Mouse (Mus musculus): ENCODE measurements around the gene Nfic. TPM values are rescaled to one million over a fixed set of nuclear protein-coding genes. Genes with fewer than 3 reads are reported as not detected.

The Nfic gene
- polyA plus RNA-seq, 1 experiment from 2014 or later = 15.4 TPM

DNA sequence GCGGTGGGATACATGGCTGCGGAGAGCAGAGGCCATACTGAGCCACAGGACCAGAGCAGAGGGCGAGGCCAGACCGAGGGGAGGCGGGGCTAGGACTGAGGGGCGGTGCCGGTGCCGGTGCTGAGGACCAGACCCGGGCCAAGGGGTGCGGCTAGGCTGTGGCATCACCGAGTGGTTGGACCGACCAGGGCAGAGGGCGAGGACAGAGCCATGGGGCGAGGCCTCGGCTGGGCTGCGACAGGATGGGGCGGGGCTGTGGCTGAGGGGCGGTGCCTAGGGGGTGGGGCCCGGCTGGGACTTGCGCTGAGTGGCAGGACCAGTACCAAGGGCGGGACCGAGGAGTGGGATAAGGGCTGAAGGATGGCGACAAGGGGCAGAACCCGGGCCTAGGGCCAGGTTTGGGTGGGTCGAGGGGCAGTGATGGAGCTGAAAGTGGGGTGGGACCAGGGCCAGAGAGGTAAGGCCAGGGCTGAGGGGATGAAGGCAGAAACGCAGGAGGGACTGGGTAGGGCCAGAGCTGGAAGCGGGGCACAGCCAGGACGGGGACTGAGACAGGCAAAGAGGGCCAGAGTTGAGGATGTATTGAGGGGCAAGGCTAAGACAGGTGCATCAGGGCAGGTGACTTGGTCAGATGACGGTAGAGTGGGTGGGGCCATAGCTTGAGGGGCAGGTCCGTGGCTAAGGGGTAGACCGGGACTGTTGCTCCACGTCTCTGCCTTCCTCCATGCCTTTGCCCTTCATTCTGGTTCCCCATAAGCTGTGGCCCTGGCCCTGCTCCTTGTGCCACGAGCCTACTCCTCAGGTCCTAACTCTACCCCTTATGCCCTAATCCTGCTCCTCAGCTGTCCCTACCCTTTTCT, 9.2 kb upstream of the Nfic start:
- Histone ChIP-seq H3K9ac (ENCODE audit: low read depth, low read length) (peak overlapping the region; percentile 40; the same call in 1 of the 2 replicates), H3K4me1 (ENCODE audit: control insufficient read depth, insufficient read depth, low read length) (peaks cover 6% of the 10 kb centered on the region; the same call in 1 of the 2 replicates), H3K4me2 (ENCODE audit: low read length) (peak overlapping the region; percentile 40), H3K27ac (ENCODE audit: low read length) (no peak overlapping the region), H3K36me3 (ENCODE audit: control insufficient read depth, insufficient read depth, low read length) (peaks cover 22% of the 10 kb centered on the region), H3K27me3 (ENCODE audit: control insufficient read depth, insufficient read depth, low read depth, low read length) (no peaks in the 10 kb centered on the region), H3K9me3 (replicated peaks; ENCODE audit: control insufficient read depth, low read length, poor library complexity, severe bottlenecking) (no peaks in the 10 kb centered on the region), H3K4me3 (ENCODE audit: low read depth, low read length) (0 out of 2 replicates have a peak overlapping the region, but pooled peaks have one; percentile 13)
- 8% methylated on average over 30 of the region's 33 CpGs for WGBS
- ATAC-seq = peak; percentile 55

DNA sequence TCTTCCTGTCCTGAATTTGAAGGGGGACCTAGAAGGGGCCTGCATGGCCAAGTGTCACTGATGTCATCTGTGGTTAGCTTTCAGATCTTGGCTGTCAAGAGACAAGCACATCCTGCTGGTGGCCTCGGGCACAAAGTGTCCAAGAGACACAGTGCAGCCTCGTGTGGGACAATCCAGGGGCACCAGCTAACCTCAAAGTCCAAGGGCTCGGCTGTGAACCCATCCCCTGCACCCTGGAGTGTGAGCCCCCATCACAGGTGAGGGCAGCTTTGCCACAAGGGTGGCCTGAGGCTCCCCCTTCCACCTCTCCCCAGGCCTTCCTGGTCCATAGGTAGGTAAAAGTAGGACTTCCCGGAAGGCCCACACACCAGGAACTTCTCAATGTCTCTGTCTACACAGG, 8.1 kb upstream of the Nfic start:
- Histone ChIP-seq H3K4me2 (ENCODE audit: low read length) (no peak overlapping the region), H3K9me3 (replicated peaks; ENCODE audit: control insufficient read depth, low read length, poor library complexity, severe bottlenecking) (no peaks in the 10 kb centered on the region), H3K4me3 (ENCODE audit: low read depth, low read length) (no peak overlapping the region), H3K9ac (ENCODE audit: low read depth, low read length) (no peak overlapping the region), H3K4me1 (ENCODE audit: control insufficient read depth, insufficient read depth, low read length) (peaks cover 6% of the 10 kb centered on the region; the same call in 1 of the 2 replicates), H3K27ac (ENCODE audit: low read length) (no peak overlapping the region), H3K36me3 (ENCODE audit: control insufficient read depth, insufficient read depth, low read length) (peaks cover 19% of the 10 kb centered on the region), H3K27me3 (ENCODE audit: control insufficient read depth, insufficient read depth, low read depth, low read length) (no peaks in the 10 kb centered on the region)
- no peak for ATAC-seq
- 67% methylated on average over 4 of the region's 4 CpGs for WGBS

DNA sequence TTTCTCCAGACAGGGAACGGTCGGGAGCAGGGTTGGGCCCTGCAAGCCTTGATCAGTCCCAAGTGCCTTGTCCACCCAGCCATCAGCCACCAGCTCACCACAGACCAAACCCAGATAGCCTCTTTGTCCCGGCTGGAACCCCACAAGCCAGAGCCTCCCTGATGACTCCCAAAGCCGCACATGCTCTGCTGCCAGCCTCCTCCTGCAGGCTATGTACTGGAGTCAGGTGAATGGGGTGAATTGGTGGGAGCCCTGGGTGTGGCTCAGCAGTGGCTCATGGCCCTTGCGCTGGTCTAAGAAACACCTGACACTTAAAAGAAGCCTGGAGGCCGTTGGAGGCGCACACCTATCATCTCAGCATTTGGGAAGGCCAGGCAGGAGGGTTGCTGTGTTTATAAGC, 7.5 kb upstream of the Nfic start:
- Histone ChIP-seq H3K4me2 (ENCODE audit: low read length) (no peak overlapping the region), H3K9me3 (replicated peaks; ENCODE audit: control insufficient read depth, low read length, poor library complexity, severe bottlenecking) (no peaks in the 10 kb centered on the region), H3K27ac (ENCODE audit: low read length) (no peak overlapping the region), H3K4me3 (ENCODE audit: low read depth, low read length) (no peak overlapping the region), H3K36me3 (ENCODE audit: control insufficient read depth, insufficient read depth, low read length) (peaks cover 15% of the 10 kb centered on the region), H3K9ac (ENCODE audit: low read depth, low read length) (no peak overlapping the region), H3K27me3 (ENCODE audit: control insufficient read depth, insufficient read depth, low read depth, low read length) (no peaks in the 10 kb centered on the region), H3K4me1 (ENCODE audit: control insufficient read depth, insufficient read depth, low read length) (peaks cover 6% of the 10 kb centered on the region; the same call in 1 of the 2 replicates)
- no peak for ATAC-seq
- 80% methylated on average over 7 of the region's 7 CpGs for WGBS

DNA sequence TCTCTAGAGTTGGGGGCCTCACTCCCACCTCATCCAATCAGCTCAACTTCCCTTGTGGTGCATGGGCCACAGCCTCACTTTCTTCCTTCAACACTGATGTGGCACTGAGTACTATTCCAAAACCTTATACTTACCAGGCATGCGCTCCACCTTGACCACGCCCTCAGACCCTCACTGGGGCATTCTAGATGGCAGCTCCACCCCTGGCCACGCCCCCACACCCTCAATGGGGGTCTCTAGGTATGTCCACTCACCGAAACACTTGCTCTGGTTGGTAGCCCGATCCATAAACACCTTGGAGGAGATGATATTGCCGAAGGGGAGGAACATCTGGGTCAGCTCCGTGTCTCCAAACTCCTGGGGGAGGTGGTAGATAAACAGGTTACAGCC, 7.0 kb upstream of the Nfic start:
- no peaks in the 10 kb centered on the region for H3K27me3 ChIP-seq (ENCODE audit: control insufficient read depth, insufficient read depth, low read depth, low read length)
- WGBS = 44% methylated on average over 7 of the region's 7 CpGs

DNA sequence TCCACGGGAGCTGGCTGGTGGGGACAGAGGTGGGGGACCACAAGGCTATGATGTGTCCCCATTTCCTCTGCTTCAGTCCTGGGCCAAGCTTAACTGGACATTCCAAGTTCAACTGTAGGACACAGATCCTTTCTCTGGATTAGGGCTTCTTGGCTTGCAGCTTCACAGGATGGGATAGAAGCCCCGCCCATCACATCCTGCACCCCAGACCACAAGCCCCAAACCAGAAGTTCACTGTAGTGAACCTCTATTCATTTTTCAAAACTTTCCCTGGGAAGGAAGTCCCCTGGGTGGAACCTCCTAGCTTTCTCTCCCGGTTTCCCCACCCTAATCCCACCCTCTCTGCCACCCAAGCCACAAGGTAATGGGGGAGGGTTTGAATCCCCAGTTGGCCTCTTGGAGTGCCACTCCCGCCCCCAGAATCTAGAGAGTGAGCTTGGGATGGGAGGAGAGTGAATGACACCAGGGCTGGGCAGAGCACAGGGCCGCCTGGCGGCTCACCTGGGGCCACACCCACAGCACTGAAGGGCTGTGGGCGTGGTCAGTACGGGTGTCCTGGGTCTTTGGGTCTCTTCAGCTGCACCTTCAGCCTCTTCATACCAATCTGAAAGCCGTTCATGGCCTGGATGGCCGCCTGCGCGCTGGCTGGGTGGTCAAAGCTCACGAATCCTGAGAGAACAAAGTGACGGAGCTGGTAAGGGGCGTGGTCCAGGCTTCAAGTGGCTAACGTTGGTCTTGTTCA, 6.4 kb upstream of the Nfic start:
- no peak overlapping the region for H3K9ac ChIP-seq (ENCODE audit: low read depth, low read length)
- H3K9me3 ChIP-seq (replicated peaks; ENCODE audit: control insufficient read depth, low read length, poor library complexity, severe bottlenecking) = no peaks in the 10 kb centered on the region
- H3K36me3 ChIP-seq (ENCODE audit: control insufficient read depth, insufficient read depth, low read length) = peaks cover 6% of the 10 kb centered on the region
- H3K27me3 ChIP-seq (ENCODE audit: control insufficient read depth, insufficient read depth, low read depth, low read length) = no peaks in the 10 kb centered on the region
- no peak overlapping the region for H3K4me2 ChIP-seq (ENCODE audit: low read length)
- peaks cover 6% of the 10 kb centered on the region; the same call in 1 of the 2 replicates for H3K4me1 ChIP-seq (ENCODE audit: control insufficient read depth, insufficient read depth, low read length)
- no peak overlapping the region for H3K27ac ChIP-seq (ENCODE audit: low read length)
- no peak for ATAC-seq
- 14% methylated on average over 16 of the region's 16 CpGs for WGBS
- no peak overlapping the region for H3K4me3 ChIP-seq (ENCODE audit: low read depth, low read length)

More for the DNA sequence above, 7.0 kb upstream of the Nfic start:
- no peak for ATAC-seq
- Histone ChIP-seq H3K36me3 (ENCODE audit: control insufficient read depth, insufficient read depth, low read length) (peaks cover 10% of the 10 kb centered on the region), H3K9me3 (replicated peaks; ENCODE audit: control insufficient read depth, low read length, poor library complexity, severe bottlenecking) (no peaks in the 10 kb centered on the region), H3K4me3 (ENCODE audit: low read depth, low read length) (no peak overlapping the region), H3K27ac (ENCODE audit: low read length) (no peak overlapping the region), H3K4me1 (ENCODE audit: control insufficient read depth, insufficient read depth, low read length) (peaks cover 6% of the 10 kb centered on the region; the same call in 1 of the 2 replicates), H3K4me2 (ENCODE audit: low read length) (no peak overlapping the region), H3K9ac (ENCODE audit: low read depth, low read length) (no peak overlapping the region)

DNA sequence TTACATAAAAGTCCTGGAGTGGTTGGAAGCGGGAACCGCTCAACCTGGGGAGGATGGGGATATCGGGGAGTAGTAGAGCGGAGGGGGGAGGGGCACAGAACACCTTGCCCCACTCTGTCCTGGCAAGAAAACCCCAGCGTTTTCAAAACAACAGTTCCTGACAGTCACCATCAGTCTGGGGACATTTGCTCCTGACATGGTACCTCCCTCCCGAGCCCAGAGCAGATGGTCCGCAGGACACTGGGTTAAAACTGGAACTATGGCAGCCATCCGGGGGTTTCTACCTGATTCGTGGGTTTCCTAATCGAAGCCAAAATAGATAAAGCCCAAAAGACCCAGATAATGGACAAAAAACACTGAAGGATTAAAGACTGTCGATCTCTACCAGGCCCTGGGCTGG, 5.5 kb upstream of the Nfic start:
- Histone ChIP-seq H3K4me2 (ENCODE audit: low read length) (no peak overlapping the region), H3K4me1 (ENCODE audit: control insufficient read depth, insufficient read depth, low read length) (peaks cover 6% of the 10 kb centered on the region; the same call in 1 of the 2 replicates), H3K36me3 (ENCODE audit: control insufficient read depth, insufficient read depth, low read length) (peaks cover 3% of the 10 kb centered on the region; the same call in 1 of the 2 replicates), H3K4me3 (ENCODE audit: low read depth, low read length) (no peak overlapping the region), H3K27ac (ENCODE audit: low read length) (no peak overlapping the region), H3K27me3 (ENCODE audit: control insufficient read depth, insufficient read depth, low read depth, low read length) (peaks cover 6% of the 10 kb centered on the region), H3K9ac (ENCODE audit: low read depth, low read length) (no peak overlapping the region), H3K9me3 (replicated peaks; ENCODE audit: control insufficient read depth, low read length, poor library complexity, severe bottlenecking) (no peaks in the 10 kb centered on the region)
- no peak for ATAC-seq
- WGBS = 48% methylated on average over 11 of the region's 11 CpGs

DNA sequence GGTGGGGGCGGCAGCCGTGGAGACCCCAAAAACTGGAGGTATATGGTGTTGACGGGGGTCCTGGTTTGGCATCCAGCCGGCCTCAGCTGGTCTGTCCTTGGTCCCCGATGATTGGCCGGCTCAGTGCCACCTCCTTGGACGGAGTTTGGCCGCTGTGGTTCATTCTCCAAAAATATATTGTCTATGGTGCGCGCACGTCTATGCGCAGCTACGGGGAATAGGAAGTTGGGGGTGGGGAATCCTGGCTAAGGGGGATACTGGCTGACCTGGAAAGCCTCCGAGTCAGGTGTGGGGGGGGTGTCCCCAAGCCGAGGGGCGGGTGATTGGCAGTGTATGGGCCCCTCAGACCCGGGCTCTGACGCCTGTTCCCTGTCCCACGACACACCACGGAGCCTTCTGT, 5.0 kb upstream of the Nfic start:
- Histone ChIP-seq H3K36me3 (ENCODE audit: control insufficient read depth, insufficient read depth, low read length) (peaks cover 3% of the 10 kb centered on the region; the same call in 1 of the 2 replicates), H3K9me3 (replicated peaks; ENCODE audit: control insufficient read depth, low read length, poor library complexity, severe bottlenecking) (no peaks in the 10 kb centered on the region), H3K27ac (ENCODE audit: low read length) (no peak overlapping the region), H3K9ac (ENCODE audit: low read depth, low read length) (no peak overlapping the region), H3K4me3 (ENCODE audit: low read depth, low read length) (no peak overlapping the region), H3K4me1 (ENCODE audit: control insufficient read depth, insufficient read depth, low read length) (peaks cover 6% of the 10 kb centered on the region; the same call in 1 of the 2 replicates), H3K27me3 (ENCODE audit: control insufficient read depth, insufficient read depth, low read depth, low read length) (peaks cover 9% of the 10 kb centered on the region), H3K4me2 (ENCODE audit: low read length) (no peak overlapping the region)
- WGBS = 33% methylated on average over 20 of the region's 20 CpGs
- no peak for ATAC-seq

DNA sequence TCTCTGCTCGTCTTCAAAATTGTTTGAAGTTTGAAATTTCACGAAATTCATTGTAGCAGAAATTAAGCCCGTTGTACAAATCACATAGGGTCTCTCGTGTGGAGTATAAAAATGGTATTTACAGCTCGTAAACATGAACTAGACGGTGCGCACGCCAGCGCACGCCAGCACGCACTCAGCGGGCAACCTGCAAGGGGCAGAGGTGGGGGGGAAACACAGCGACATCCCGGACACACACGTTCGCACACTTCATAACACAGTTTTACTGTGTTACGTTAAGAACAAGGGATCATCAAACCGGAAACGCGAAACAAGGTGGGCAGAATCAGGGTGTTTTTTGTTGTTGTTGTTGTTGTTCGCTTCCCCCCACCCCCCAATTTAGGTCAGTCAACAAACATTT, 4.0 kb upstream of the Nfic start:
- Histone ChIP-seq H3K27ac (ENCODE audit: low read length) (no peak overlapping the region), H3K9ac (ENCODE audit: low read depth, low read length) (no peak overlapping the region), H3K9me3 (replicated peaks; ENCODE audit: control insufficient read depth, low read length, poor library complexity, severe bottlenecking) (no peaks in the 10 kb centered on the region), H3K36me3 (ENCODE audit: control insufficient read depth, insufficient read depth, low read length) (peaks cover 3% of the 10 kb centered on the region; the same call in 1 of the 2 replicates), H3K4me1 (ENCODE audit: control insufficient read depth, insufficient read depth, low read length) (peaks cover 2% of the 10 kb centered on the region; the same call in 1 of the 2 replicates), H3K27me3 (ENCODE audit: control insufficient read depth, insufficient read depth, low read depth, low read length) (peaks cover 19% of the 10 kb centered on the region), H3K4me3 (ENCODE audit: low read depth, low read length) (no peak overlapping the region), H3K4me2 (ENCODE audit: low read length) (no peak overlapping the region)
- ATAC-seq = no peak
- 73% methylated on average over 21 of the region's 21 CpGs for WGBS

DNA sequence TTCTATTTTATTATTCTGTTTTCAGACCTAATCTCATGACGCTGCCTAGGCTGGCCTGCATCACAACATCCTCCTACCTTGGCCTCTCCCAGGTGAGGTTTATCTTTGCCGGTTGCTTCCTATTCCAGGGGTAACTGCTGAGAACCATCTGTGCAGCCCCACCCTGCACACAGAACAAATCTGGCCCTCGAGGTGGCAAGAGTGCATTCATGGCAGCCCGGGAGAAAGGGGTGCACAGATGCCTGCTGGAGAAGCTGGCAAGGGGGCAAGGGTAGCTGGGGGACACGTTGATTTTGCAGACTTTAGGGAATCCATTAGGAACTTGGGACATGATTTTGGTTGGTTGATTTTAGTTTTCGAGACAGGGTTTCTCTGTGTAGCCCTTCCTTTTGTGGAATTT, 2.8 kb upstream of the Nfic start:
- Histone ChIP-seq H3K4me3 (ENCODE audit: low read depth, low read length) (no peak overlapping the region), H3K4me2 (ENCODE audit: low read length) (no peak overlapping the region), H3K9me3 (replicated peaks; ENCODE audit: control insufficient read depth, low read length, poor library complexity, severe bottlenecking) (no peaks in the 10 kb centered on the region), H3K4me1 (ENCODE audit: control insufficient read depth, insufficient read depth, low read length) (no peaks in the 10 kb centered on the region), H3K27me3 (ENCODE audit: control insufficient read depth, insufficient read depth, low read depth, low read length) (peaks cover 29% of the 10 kb centered on the region), H3K9ac (ENCODE audit: low read depth, low read length) (no peak overlapping the region), H3K27ac (ENCODE audit: low read length) (no peak overlapping the region), H3K36me3 (ENCODE audit: control insufficient read depth, insufficient read depth, low read length) (peaks cover 3% of the 10 kb centered on the region; the same call in 1 of the 2 replicates)
- ATAC-seq = no peak
- 86% methylated on average over 6 of the region's 6 CpGs for WGBS

Data from midbrain, embryonic 16.5 days (tissue).